Mouse (Mus musculus) forebrain, postnatal 0 days (tissue): ENCODE results near the gene Setd5. TPM values are rescaled to one million over a fixed set of nuclear protein-coding genes. Genes with fewer than 3 reads are reported as not detected.

Source experiments
- ATAC-seq: fragments of 200-750 bp; cut with Nextera tagmentation; 2 replicates; pipeline ENCODE4 v1.8.0; 2017; ENCODE audit warnings: mild to moderate bottlenecking, moderate library complexity
- DNase-seq: peaks from one replicate; pipeline ENCODE4 v3.0.0-alpha.2; 2015
- H3K27ac ChIP-seq: fragments of 300-500 bp; sonication (generic); 2 replicates; pipeline ENCODE4 v1.5.1; 2014; ENCODE audit warnings: low read depth, mild to moderate bottlenecking, antibody characterized with exemption, low read length, moderate library complexity, mixed read lengths
- H3K27me3 ChIP-seq: fragments of 300-500 bp; sonication (generic); 2 replicates; pipeline ENCODE4 v1.6.1; 2014; ENCODE audit warnings: mild to moderate bottlenecking, low read length, mixed read lengths; ENCODE audit not compliant: insufficient read depth
- H3K36me3 ChIP-seq: fragments of 300-500 bp; sonication (generic); 2 replicates; pipeline ENCODE4 v1.6.1; 2014; ENCODE audit warnings: mild to moderate bottlenecking, moderate library complexity; ENCODE audit not compliant: insufficient read depth
- H3K4me1 ChIP-seq: fragments of 300-500 bp; sonication (generic); 2 replicates; pipeline ENCODE4 v1.6.1; 2014; ENCODE audit warnings: antibody characterized with exemption; ENCODE audit not compliant: insufficient read depth
- H3K4me2 ChIP-seq: fragments of 300-500 bp; sonication (generic); 2 replicates; pipeline ENCODE4 v1.6.1; 2014; ENCODE audit warnings: low read depth, mild to moderate bottlenecking, moderate library complexity
- H3K4me3 ChIP-seq: fragments of 300-500 bp; sonication (generic); 2 replicates; pipeline ENCODE4 v1.5.1; 2014; ENCODE audit warnings: low read depth, low read length, mixed read lengths
- H3K9ac ChIP-seq: fragments of 300-500 bp; sonication (generic); 2 replicates; pipeline ENCODE4 v1.6.1; 2014; ENCODE audit warnings: mild to moderate bottlenecking
- H3K9me3 ChIP-seq: fragments of 300-500 bp; sonication (generic); 2 replicates; pipeline ENCODE4 v1.6.1; 2016; ENCODE audit warnings: low read length
- CTCF ChIP-seq: sonication (generic); IDR thresholded peaks from 2 replicates; pipeline ENCODE4 v1.5.1; 2016; ENCODE audit warnings: antibody characterized with exemption, control low read depth, low read depth
- WGBS: fragments of 180-500 bp; shearing (Covaris S2); extraction: QIAGEN DNeasy Blood & Tissue Kit; methylation state at CpG from one replicate; pipeline ENCODE4 v1.1.7; 2014; 5-methylcytosine and 5-hydroxymethylcytosine counted together
- polyA plus RNA-seq: library from polyadenylated mRNA; unstranded; fragments of >200 nt; fragmentation: Nextera tagmentation; extraction: Ambion mirVana; gene quantifications from 2 replicates; pipeline ENCODE4 v1.2.1, GENCODE M21; 2015
- total RNA-seq: library from RNA; depleted of rRNA; stranded (reverse); fragments of >200 nt; gene quantifications from 2 replicates; pipeline ENCODE4 v1.2.3, GENCODE M21; 2014; rRNA removed

Setd5 gene
- total and polyA plus RNA-seq, 2 experiments from 2014 or later, result 48.6 to 103 TPM

DNA sequence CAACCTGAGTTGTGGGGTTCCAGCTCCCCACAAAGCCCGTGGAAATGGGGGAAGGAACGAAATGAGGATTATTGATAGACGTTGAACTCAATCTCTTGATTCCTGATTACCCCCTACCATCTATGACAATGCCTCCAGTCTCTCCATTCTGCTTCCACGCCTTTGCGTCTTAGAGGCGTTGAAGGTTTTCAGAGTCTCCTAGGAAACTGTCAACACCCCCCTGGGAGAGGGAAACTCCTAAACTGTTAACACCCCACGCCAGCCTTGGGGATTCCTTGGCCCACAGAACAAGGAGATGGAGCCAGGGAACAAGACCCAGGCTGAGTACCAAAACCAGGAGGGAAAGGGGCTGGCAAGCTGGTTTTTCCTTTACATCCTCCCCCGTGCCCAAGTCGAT lies 118.4 kb downstream of the Setd5 start:
- no peaks in the 10 kb centered on the region for H3K27me3 ChIP-seq
- no peaks in the 10 kb centered on the region for H3K9me3 ChIP-seq
- H3K36me3 ChIP-seq, result no peaks in the 10 kb centered on the region
- no peak for TF ChIP-seq CTCF
- WGBS, result 10% methylated on average over 9 of the region's 9 CpGs
- H3K4me3 ChIP-seq, result peak overlapping the region; percentile 84
- peak overlapping the region; percentile 66 for H3K27ac ChIP-seq
- H3K4me2 ChIP-seq, result peak overlapping the region; percentile 79
- DNase-seq (peak; percentile 67), ATAC-seq (peak; percentile 56)
- peaks cover 15% of the 10 kb centered on the region for H3K4me1 ChIP-seq
- peak overlapping the region; percentile 91 for H3K9ac ChIP-seq

Other genes starting within 250 kb of the Setd5 start
- gene Srgap3, start 130.1 kb upstream of the Setd5 start, total RNA-seq, result 39.4 and 56.7 TPM in 2 replicates
- gene Srgap3, start 130.1 kb upstream of the Setd5 start, polyA plus RNA-seq, result 13.2 and 21.2 TPM in 2 replicates
- 50.2 and 64.7 TPM in 2 replicates for gene Thumpd3, start 31.1 kb upstream of the Setd5 start, total RNA-seq
- 47.7 and 48.7 TPM in 2 replicates for gene Thumpd3, start 31.1 kb upstream of the Setd5 start, polyA plus RNA-seq
- 49.6 and 64.1 TPM in 2 replicates for gene Lhfpl4, start 118.0 kb downstream of the Setd5 start, total RNA-seq
- gene Lhfpl4, start 118.0 kb downstream of the Setd5 start, polyA plus RNA-seq, result 26.7 and 53.5 TPM in 2 replicates
- 41.0 and 42.9 TPM in 2 replicates for gene Mtmr14, start 160.5 kb downstream of the Setd5 start, total RNA-seq
- 34.1 and 35.0 TPM in 2 replicates for gene Mtmr14, start 160.5 kb downstream of the Setd5 start, polyA plus RNA-seq
- 0.54 and 4.0 TPM in 2 replicates for gene Cpne9, start 204.9 kb downstream of the Setd5 start, total RNA-seq
- gene Cpne9, start 204.9 kb downstream of the Setd5 start, polyA plus RNA-seq, result 1.9 and 4.1 TPM in 2 replicates
- 27.5 and 30.7 TPM in 2 replicates for gene Brpf1, start 229.8 kb downstream of the Setd5 start, total RNA-seq
- 9.8 and 10.9 TPM in 2 replicates for gene Brpf1, start 229.8 kb downstream of the Setd5 start, polyA plus RNA-seq
- 11.9 and 13.5 TPM in 2 replicates for gene Ogg1, start 249.6 kb downstream of the Setd5 start, total RNA-seq
- 10.1 and 10.5 TPM in 2 replicates for gene Ogg1, start 249.6 kb downstream of the Setd5 start, polyA plus RNA-seq